Mouse (Mus musculus) kidney, adult 8-10 months (tissue): ENCODE results near the gene Sik3.
"Not testable (repeated sequence)": the region's sequence is repeated elsewhere in the genome, so short reads cannot be mapped to it uniquely, and the experiment has no call there.

Source experiments
- DNase-seq, 2 experiments: peaks; one replicate each; pipeline ENCODE4 v3.0.0; 2022

Gene Sik3

GRCm38 (mm10) chr9:46112246-46112645 lies 99.6 kb downstream of the Sik3 start:
- DNase-seq, result no peak

- no peak for DNase-seq
Observed at GRCm38 (mm10) chr9:46118844-46119385, 106.3 kb downstream of the Sik3 start.

GRCm38 (mm10) chr9:46119943-46120441 lies 107.4 kb downstream of the Sik3 start:
- peak; percentile 65 to 71 for DNase-seq

GRCm38 (mm10) chr9:46120468-46121253 lies 108.0 kb downstream of the Sik3 start:
- no peak for DNase-seq

GRCm38 (mm10) chr9:46121486-46121885 lies 108.9 kb downstream of the Sik3 start:
- no peak for DNase-seq

GRCm38 (mm10) chr9:46122731-46123130 lies 110.1 kb downstream of the Sik3 start:
- no peak for DNase-seq

- peak; percentile 68 to 87 for DNase-seq
Observed at GRCm38 (mm10) chr9:46126295-46126694, 113.7 kb downstream of the Sik3 start.

GRCm38 (mm10) chr9:46127326-46127725 lies 114.7 kb downstream of the Sik3 start:
- DNase-seq, result peak; percentile 61 to 88

GRCm38 (mm10) chr9:46129241-46129640 lies 116.6 kb downstream of the Sik3 start:
- no peak for DNase-seq

GRCm38 (mm10) chr9:46132821-46133220 lies 120.2 kb downstream of the Sik3 start:
- DNase-seq, result not testable (repeated sequence)

GRCm38 (mm10) chr9:46138831-46139230 lies 126.2 kb downstream of the Sik3 start:
- no peak for DNase-seq

- DNase-seq, result no peak
Observed at GRCm38 (mm10) chr9:46140811-46141210, 128.2 kb downstream of the Sik3 start.

GRCm38 (mm10) chr9:46142031-46142430 lies 129.4 kb downstream of the Sik3 start:
- no peak for DNase-seq

GRCm38 (mm10) chr9:46142492-46142891 lies 129.9 kb downstream of the Sik3 start:
- DNase-seq, result no peak

- no peak for DNase-seq
Observed at GRCm38 (mm10) chr9:46144976-46145375, 132.4 kb downstream of the Sik3 start.

GRCm38 (mm10) chr9:46146437-46146836 lies 133.8 kb downstream of the Sik3 start:
- DNase-seq, result no peak

GRCm38 (mm10) chr9:46148723-46149122 lies 136.1 kb downstream of the Sik3 start:
- DNase-seq, result no peak

- peak; percentile 80 to 83 for DNase-seq
Observed at GRCm38 (mm10) chr9:46149392-46149791, 136.8 kb downstream of the Sik3 start.

- peak in 1 of 2 experiments; percentile 53 for DNase-seq
Observed at GRCm38 (mm10) chr9:46150116-46150515, 137.5 kb downstream of the Sik3 start.

- DNase-seq, result no peak
Observed at GRCm38 (mm10) chr9:46150890-46151703, 138.5 kb downstream of the Sik3 start.

GRCm38 (mm10) chr9:46151704-46152040 lies 139.1 kb downstream of the Sik3 start:
- no peak for DNase-seq

- no peak for DNase-seq
Observed at GRCm38 (mm10) chr9:46152067-46153015, 139.7 kb downstream of the Sik3 start.
